Mouse (Mus musculus): ENCODE measurements at regions not wholly inside any gene's neighbourhood (a gene's known extent, or its start where the extent isn't known, plus 50 kb on each side); places are given as distances from the start of the nearest gene placed in this dataset.

- Histone ChIP-seq H3K36me3 (ENCODE audit: control insufficient read depth, insufficient read depth, low read length) (no peaks in the 10 kb centered on the region), H3K4me1 (replicated peaks; ENCODE audit: control insufficient read depth, insufficient read depth) (peaks cover 2% of the 10 kb centered on the region; the same call in 1 of the 2 replicates), H3K9ac (ENCODE audit: low read length) (no peak overlapping the region), H3K4me2 (replicated peaks; ENCODE audit: low read depth) (no peak overlapping the region), H3K27me3 (ENCODE audit: control insufficient read depth, insufficient read depth, low read length) (no peaks in the 10 kb centered on the region), H3K27ac (replicated peaks) (no peak overlapping the region), H3K9me3 (ENCODE audit: control insufficient read depth, low read length) (no peaks in the 10 kb centered on the region), H3K4me3 (ENCODE audit: low read depth, low read length) (no peak overlapping the region)
- DNase-seq (ENCODE audit: low spot score), result no peak
- 39% methylated on average over 7 of the region's 7 CpGs for WGBS
- no peak for TF ChIP-seq CTCF (IDR thresholded peaks at IDR 0.05; ENCODE audit: low read depth)
- TF ChIP-seq EP300 (optimal IDR thresholded peaks at IDR 0.05), result no peak
- no peak for ATAC-seq (ENCODE audit: low FRiP score, low TSS enrichment)
These were observed 151.4 kb downstream of the Ppp4r2 start for GRCm38 (mm10) chr6:100984861-100985260.

- TF ChIP-seq CTCF (IDR thresholded peaks at IDR 0.05; ENCODE audit: low read depth) (no peak), EP300 (optimal IDR thresholded peaks at IDR 0.05) (no peak)
- H3K4me1 ChIP-seq (replicated peaks; ENCODE audit: control insufficient read depth, insufficient read depth), result peaks cover 2% of the 10 kb centered on the region; the same call in 1 of the 2 replicates
- no peak overlapping the region for H3K9ac ChIP-seq (ENCODE audit: low read length)
- no peak overlapping the region for H3K27ac ChIP-seq (replicated peaks)
- H3K36me3 ChIP-seq (ENCODE audit: control insufficient read depth, insufficient read depth, low read length), result no peaks in the 10 kb centered on the region
- no peaks in the 10 kb centered on the region for H3K9me3 ChIP-seq (ENCODE audit: control insufficient read depth, low read length)
- no peak overlapping the region for H3K4me2 ChIP-seq (replicated peaks; ENCODE audit: low read depth)
- H3K4me3 ChIP-seq (ENCODE audit: low read depth, low read length), result no peak overlapping the region
- WGBS, result 50% methylated on average over 5 of the region's 5 CpGs
- no peaks in the 10 kb centered on the region for H3K27me3 ChIP-seq (ENCODE audit: control insufficient read depth, insufficient read depth, low read length)
- ATAC-seq (ENCODE audit: low FRiP score, low TSS enrichment) (no peak), DNase-seq (ENCODE audit: low spot score) (no peak)
These were observed 152.0 kb downstream of the Ppp4r2 start for GRCm38 (mm10) chr6:100985334-100985937.

- Histone ChIP-seq H3K9ac (ENCODE audit: low read length) (no peak overlapping the region), H3K4me3 (ENCODE audit: low read depth, low read length) (no peak overlapping the region), H3K9me3 (ENCODE audit: control insufficient read depth, low read length) (no peaks in the 10 kb centered on the region), H3K27ac (replicated peaks) (no peak overlapping the region), H3K36me3 (ENCODE audit: control insufficient read depth, insufficient read depth, low read length) (no peaks in the 10 kb centered on the region), H3K4me2 (replicated peaks; ENCODE audit: low read depth) (no peak overlapping the region), H3K4me1 (replicated peaks; ENCODE audit: control insufficient read depth, insufficient read depth) (peaks cover 2% of the 10 kb centered on the region; the same call in 1 of the 2 replicates), H3K27me3 (ENCODE audit: control insufficient read depth, insufficient read depth, low read length) (no peaks in the 10 kb centered on the region)
- TF ChIP-seq EP300 (optimal IDR thresholded peaks at IDR 0.05), result no peak
- DNase-seq (ENCODE audit: low spot score), result no peak
- ATAC-seq (ENCODE audit: low FRiP score, low TSS enrichment), result no peak
- 25% methylated on average over 6 of the region's 6 CpGs for WGBS
These were observed 155.1 kb downstream of the Ppp4r2 start for GRCm38 (mm10) chr6:100988521-100988920.

GRCm38 (mm10) chr6:100993421-100993820 lies 160.0 kb downstream of the Ppp4r2 start:
- ATAC-seq (ENCODE audit: low FRiP score, low TSS enrichment) (no peak), DNase-seq (ENCODE audit: low spot score) (no peak)
- TF ChIP-seq EP300 (optimal IDR thresholded peaks at IDR 0.05) (no peak), CTCF (IDR thresholded peaks at IDR 0.05; ENCODE audit: low read depth) (no peak)
- Histone ChIP-seq H3K4me3 (ENCODE audit: low read depth, low read length) (no peak overlapping the region), H3K36me3 (ENCODE audit: control insufficient read depth, insufficient read depth, low read length) (no peaks in the 10 kb centered on the region), H3K9me3 (ENCODE audit: control insufficient read depth, low read length) (no peaks in the 10 kb centered on the region), H3K4me1 (replicated peaks; ENCODE audit: control insufficient read depth, insufficient read depth) (no peaks in the 10 kb centered on the region), H3K4me2 (replicated peaks; ENCODE audit: low read depth) (no peak overlapping the region), H3K27ac (replicated peaks) (no peak overlapping the region), H3K27me3 (ENCODE audit: control insufficient read depth, insufficient read depth, low read length) (no peaks in the 10 kb centered on the region), H3K9ac (ENCODE audit: low read length) (no peak overlapping the region)
- 80% methylated on average over 1 of the region's 1 CpGs for WGBS

GRCm38 (mm10) chr6:100995874-100996560 lies 162.6 kb downstream of the Ppp4r2 start:
- Histone ChIP-seq H3K36me3 (ENCODE audit: control insufficient read depth, insufficient read depth, low read length) (no peaks in the 10 kb centered on the region), H3K27me3 (ENCODE audit: control insufficient read depth, insufficient read depth, low read length) (no peaks in the 10 kb centered on the region), H3K4me3 (ENCODE audit: low read depth, low read length) (no peak overlapping the region), H3K9ac (ENCODE audit: low read length) (no peak overlapping the region), H3K9me3 (ENCODE audit: control insufficient read depth, low read length) (no peaks in the 10 kb centered on the region), H3K4me1 (replicated peaks; ENCODE audit: control insufficient read depth, insufficient read depth) (no peaks in the 10 kb centered on the region), H3K27ac (replicated peaks) (no peak overlapping the region), H3K4me2 (replicated peaks; ENCODE audit: low read depth) (no peak overlapping the region)
- ATAC-seq (ENCODE audit: low FRiP score, low TSS enrichment) (no peak), DNase-seq (ENCODE audit: low spot score) (no peak)
- TF ChIP-seq EP300 (optimal IDR thresholded peaks at IDR 0.05) (no peak), CTCF (IDR thresholded peaks at IDR 0.05; ENCODE audit: low read depth) (no peak)
- 48% methylated on average over 6 of the region's 6 CpGs for WGBS

- H3K27ac ChIP-seq (replicated peaks), result no peak overlapping the region
- H3K4me3 ChIP-seq (ENCODE audit: low read depth, low read length), result no peak overlapping the region
- WGBS, result 55% methylated on average over 1 of the region's 1 CpGs
- H3K9ac ChIP-seq (ENCODE audit: low read length), result no peak overlapping the region
- DNase-seq (ENCODE audit: low spot score) (no peak), ATAC-seq (ENCODE audit: low FRiP score, low TSS enrichment) (no peak)
- H3K4me2 ChIP-seq (replicated peaks; ENCODE audit: low read depth), result no peak overlapping the region
- no peaks in the 10 kb centered on the region for H3K9me3 ChIP-seq (ENCODE audit: control insufficient read depth, low read length)
- no peaks in the 10 kb centered on the region for H3K27me3 ChIP-seq (ENCODE audit: control insufficient read depth, insufficient read depth, low read length)
- H3K36me3 ChIP-seq (ENCODE audit: control insufficient read depth, insufficient read depth, low read length), result no peaks in the 10 kb centered on the region
- no peak for TF ChIP-seq EP300 (optimal IDR thresholded peaks at IDR 0.05)
- TF ChIP-seq CTCF (IDR thresholded peaks at IDR 0.05; ENCODE audit: low read depth), result no peak
- no peaks in the 10 kb centered on the region for H3K4me1 ChIP-seq (replicated peaks; ENCODE audit: control insufficient read depth, insufficient read depth)
These were observed 164.9 kb downstream of the Ppp4r2 start for GRCm38 (mm10) chr6:100998285-100998684.
